Mouse (Mus musculus): ENCODE data around the gene Tmprss13.

Tmprss13 gene

DNA sequence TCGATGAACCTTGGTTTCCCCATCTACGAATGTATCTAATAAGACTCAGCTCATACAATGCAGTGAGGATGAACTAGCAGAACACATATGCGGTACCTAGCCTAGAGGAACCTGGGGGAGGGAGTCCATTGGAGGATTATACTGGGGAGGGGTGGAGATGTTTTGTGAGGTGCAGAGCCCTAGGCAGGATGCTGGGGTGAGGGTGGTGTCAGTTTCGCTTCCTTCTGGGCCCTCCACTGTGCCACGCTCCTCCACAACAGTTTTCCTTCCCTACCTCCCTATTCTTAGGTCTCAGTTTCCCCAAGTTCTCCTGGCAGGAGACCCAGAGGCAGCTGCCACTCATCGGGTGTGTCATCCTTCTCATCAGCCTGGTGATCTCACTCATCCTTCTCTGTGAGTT lies 10.7 kb downstream of the Tmprss13 start:
- peak; percentile 20 for DNase-seq (ENCODE audit: low read depth, low spot score)

DNA sequence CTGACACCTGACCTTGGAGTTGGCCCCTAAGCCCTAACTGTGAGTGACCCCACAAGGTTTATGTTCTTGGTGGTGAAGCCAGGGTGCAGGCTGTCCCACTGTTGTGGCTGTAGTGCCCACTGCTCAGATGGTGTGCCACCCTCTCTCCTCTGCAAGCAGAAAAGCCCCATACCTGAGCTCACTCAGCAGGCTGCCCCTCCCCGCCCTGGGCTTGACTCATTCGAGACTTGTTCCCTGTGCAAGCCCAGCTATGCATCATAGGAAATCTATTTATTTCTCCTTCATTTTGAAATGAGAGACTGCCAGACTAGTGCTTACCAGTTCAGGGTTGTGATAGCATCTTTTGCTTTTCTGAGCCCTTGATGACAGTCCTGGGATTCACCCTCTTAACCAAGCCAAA lies 18.5 kb downstream of the Tmprss13 start:
- DNase-seq (ENCODE audit: low read depth, low spot score), result no peak

DNA sequence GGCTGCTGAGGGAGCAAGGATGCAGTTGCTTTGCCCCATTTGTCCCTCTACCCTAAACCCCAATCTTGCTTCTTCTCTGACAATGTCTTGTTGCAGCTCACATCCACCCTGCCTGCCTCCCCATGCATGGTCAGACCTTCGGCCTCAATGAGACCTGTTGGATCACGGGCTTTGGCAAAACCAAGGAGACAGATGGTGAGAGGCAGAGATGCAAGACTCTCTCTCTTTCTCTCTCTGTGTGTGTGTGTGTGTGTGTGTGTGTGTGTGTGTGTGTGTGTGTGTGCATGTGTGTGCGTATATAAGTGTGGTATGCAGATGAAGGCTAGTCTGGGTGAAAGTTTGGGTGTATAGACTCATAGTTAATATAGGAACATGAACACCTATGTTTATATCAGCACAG lies 24.2 kb downstream of the Tmprss13 start:
- no peak for DNase-seq (ENCODE audit: low read depth, low spot score)

DNA sequence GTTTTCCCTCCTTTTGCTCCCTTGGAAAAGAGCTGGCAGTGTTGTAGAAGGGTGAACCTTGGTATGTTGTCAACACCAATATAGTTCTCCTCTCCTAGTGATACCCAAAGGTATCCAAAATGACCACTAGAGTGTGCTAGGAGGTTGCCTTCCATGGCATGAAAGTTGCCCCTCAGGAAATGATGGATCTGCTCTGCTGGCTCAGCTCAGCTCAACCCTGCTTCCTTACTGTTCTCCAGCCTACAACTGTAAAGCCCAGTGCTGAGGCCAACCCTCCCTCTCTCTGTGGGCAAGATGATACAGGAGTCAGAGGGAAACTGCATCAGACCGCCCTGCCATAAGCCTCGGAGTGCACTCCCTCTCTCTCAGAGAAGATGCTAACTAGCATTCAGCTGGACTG lies 26.6 kb downstream of the Tmprss13 start:
- no peak for DNase-seq (ENCODE audit: low read depth, low spot score)

DNA sequence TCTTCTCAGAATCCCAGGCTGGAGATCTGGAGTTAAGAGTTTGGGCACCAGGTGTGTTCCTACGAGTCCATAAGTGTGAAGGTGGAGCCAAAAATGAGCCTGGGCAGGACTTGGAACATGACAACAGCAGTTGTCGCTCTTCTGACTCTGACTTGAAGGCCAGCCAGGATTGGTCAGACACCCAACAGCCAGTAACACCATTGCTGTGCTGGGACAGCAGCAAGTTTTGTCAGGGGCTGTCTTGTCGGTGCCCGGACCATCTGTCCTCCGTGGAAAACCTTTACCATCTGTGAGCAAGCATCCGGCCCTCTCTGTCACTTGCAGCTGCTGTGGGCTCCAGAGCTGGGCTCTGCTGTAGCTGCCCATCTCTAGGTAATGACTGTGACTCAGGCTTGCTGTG lies 27.4 kb downstream of the Tmprss13 start:
- no peak for DNase-seq (ENCODE audit: low read depth, low spot score)

DNA sequence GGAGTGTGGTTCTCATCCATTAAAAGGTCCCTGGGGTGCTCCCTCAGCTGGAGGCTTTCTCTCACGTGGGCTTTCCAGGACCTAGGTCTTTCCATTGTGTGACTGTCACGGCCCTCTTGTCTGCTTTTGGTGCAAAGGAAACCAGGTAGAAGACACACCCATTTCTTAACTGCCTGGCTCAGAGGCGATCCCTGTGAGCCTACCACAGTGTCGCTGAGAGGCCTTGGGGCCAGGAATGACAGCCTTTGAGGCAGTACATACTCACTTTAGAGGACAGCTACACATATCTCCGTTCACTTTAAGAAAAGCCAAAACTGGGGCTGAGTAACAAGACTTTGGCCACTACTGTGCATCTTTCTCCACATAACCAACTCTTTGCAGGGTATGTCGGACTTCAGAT lies 29.7 kb downstream of the Tmprss13 start:
- no peak for DNase-seq (ENCODE audit: low read depth, low spot score)

DNA sequence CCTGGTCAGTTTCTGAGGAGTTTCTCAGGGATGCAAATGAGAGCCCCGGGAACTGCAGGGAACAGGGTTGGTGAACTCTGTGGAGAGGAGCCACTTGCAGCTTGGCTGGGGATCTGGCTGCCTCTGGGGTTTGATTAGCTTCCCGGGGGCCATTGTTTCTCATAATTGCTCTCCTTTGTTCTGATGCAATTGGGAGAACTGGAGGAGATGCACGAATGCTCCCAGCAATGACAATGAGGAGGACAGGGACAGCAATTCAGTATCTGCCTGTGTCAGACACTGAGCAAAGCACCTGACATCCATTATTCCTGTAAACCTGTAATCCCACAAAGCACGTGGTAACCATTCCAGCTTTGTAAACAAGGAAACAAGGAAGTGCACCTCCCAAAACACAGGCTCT lies 30.3 kb downstream of the Tmprss13 start:
- no peak for DNase-seq (ENCODE audit: low read depth, low spot score)

DNA sequence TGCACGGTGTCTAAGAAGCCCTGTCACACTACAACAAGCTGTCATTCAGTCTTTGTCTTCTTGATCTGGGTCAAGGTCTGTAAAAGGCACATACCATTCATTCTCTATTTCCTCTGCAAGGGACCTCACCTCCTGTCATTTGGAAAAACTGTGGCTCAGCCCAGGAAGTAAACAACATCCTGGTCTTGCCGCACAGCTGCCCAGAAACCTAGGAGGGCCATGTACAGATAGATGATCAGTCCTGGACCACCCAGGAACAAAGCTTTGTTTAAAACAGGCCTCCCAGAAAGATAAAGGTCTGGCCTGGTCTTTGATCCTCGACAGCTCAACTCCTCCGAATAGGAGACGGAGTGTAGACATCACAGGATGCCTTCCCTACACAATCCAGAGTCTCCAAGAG lies 31.0 kb downstream of the Tmprss13 start:
- no peak for DNase-seq (ENCODE audit: low read depth, low spot score)

DNA sequence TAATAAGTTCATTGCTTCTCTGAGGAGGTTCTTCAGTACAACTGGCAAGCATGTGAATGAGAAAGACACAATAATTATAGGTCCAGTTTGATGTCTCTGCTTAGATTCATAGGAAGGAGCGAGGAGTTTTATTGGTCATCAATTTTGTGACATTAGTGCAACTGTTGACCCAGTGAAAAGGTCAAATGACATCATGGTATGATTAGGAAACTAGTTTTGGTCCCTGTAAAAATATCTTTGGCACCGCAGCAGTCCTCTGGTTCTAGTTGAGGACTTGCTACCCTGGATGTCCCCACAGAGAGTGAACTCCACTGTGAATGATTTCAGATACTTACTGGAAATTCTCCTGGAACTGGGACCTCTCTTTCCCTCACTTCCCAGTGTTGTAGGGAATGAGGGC lies 36.3 kb downstream of the Tmprss13 start:
- DNase-seq (ENCODE audit: low read depth, low spot score), result no peak

DNA sequence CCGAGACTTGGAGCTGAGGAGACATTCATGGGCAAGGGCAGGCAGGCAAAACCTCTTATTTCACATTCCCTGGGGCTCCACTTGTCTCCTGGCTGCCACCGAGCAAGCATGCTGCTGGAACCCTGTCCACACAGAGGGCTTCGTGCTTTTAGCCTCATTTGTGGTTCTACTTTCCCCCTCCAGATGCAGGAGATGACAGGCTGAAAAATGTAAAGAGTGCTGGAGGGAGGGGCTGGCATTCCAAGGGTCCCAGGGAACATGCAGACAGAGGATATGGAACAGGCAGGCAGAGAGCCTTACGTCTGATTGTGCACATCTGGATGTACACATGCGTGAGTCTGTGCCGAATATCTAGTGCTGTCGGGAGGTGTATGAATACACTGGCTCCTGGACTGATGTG lies 39.5 kb downstream of the Tmprss13 start:
- no peak for DNase-seq (ENCODE audit: low read depth, low spot score)

DNA sequence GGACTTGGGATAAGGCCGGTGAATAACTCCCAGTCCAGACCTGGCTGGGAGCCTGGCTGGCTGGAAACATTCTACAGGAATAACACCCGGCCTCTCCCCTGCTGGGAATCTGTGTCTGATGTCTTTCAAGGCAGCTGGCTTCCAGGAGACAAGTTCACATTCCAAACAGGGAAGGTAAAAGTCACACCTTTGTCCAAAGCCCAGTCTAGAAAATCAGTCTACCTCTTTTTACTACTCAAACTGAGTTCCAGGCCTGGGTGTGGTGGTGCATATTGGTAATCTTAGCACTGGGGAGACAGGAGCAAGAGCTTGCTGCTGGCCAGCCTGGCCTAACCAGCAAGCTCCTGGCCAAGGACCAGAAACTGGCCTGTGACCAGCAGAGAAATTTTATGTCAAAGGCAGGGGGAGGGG lies 43.2 kb downstream of the Tmprss13 start:
- DNase-seq (ENCODE audit: low read depth, low spot score), result no peak

DNA sequence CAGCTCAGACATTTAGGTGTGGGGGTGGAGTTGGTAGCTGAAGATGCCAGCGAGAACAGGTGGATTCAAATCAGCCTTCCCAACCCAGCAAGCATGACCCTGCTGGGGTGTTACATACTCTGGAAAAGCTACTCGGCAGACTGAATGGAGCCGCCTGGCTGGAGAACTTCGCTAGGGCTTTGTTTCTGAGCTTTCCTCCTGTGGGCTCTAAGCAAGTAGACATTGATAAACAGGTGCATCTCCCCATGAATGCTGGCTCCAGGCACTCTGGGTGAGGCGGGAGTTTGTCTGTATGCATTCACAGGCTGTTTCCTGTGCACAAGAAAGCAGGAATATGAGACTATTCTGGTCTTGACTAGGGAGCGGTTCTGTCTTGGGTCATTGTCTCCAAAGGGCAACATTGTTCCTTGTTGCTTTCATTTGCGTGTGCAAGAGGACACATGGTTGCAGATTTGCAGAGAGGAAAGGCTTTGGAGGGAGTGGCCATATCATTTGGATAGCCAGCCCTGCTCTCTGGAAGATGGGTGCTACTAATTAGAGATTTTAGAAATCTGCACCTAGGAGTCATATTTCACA lies 44.8 kb downstream of the Tmprss13 start:
- DNase-seq (ENCODE audit: low read depth, low spot score), result no peak

DNA sequence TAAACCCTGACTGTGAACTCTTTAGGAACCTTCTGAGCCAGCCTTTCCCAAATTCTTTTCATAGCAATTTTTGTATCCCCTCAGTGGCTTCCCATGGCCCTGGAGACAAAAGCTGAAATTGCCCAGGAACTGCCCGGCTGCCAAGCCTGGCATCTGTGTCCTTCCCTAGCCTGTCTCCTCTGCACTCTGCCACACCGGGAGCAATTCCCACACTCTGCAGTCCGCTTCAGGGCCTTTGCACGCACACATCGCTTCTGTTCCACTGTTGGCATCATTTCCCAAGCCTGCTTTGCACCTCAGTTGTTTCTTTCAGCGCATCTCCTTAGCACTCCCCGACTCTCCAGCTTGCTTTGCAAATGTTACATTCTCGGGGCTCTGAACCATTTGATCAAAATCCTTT lies 48.8 kb downstream of the Tmprss13 start:
- DNase-seq (ENCODE audit: low read depth, low spot score), result no peak

DNA sequence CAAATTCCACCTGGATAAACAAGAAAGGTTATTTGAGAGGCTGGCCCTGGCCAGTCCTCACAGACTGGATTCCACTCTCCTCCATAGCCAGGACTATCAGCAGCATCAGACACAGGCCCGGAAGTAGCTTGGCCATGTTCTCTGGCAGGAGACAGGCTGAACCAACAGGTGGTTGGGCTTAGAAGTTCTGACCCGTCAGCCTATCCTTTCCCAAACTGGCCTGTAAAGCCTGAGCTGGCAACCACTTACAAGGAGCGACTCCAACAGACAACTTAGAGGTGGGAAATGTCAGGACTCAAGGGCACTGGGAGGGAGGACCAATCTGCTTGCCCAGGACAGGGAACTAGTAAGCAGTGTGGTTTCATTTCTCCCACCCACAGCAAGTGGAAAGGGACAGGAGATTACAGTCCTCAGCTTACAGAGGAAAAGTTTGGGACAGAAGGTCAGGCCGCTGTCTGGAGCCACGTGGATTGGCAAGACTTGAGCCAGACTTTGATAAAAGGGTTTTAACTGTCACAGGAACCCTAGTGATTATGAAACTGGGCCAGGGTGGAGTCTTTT lies 49.5 kb downstream of the Tmprss13 start:
- no peak for DNase-seq (ENCODE audit: low read depth, low spot score)

DNA sequence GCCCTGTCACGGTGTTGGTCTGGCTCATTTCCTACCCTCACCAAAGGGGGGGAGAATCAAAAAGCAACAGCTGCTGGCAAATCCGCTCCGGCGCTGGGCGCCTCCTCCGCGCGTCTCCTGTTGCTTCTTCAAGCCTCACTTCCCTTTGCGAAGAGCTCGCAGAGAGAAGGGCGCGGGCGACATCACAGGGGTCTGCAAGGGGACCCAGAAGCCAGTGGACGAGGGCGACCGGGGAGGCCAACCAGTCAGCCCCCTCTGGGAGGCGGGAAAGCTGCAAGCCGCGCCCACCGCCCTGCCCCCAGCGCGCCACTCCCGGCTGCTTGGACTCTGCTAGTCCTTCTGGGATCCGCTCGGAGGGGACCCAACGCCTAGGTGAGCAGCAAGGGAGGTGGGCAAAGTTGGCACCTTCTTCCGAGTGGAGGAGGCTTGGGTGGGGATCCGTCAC lies 51.2 kb downstream of the Tmprss13 start, which contains the start of gene Fxyd6:
Gene Fxyd6 (plus strand): TSS at position 69 of the 445 bp plus-strand sequence.
- peak; percentile 14 for DNase-seq (ENCODE audit: low read depth, low spot score)

DNA sequence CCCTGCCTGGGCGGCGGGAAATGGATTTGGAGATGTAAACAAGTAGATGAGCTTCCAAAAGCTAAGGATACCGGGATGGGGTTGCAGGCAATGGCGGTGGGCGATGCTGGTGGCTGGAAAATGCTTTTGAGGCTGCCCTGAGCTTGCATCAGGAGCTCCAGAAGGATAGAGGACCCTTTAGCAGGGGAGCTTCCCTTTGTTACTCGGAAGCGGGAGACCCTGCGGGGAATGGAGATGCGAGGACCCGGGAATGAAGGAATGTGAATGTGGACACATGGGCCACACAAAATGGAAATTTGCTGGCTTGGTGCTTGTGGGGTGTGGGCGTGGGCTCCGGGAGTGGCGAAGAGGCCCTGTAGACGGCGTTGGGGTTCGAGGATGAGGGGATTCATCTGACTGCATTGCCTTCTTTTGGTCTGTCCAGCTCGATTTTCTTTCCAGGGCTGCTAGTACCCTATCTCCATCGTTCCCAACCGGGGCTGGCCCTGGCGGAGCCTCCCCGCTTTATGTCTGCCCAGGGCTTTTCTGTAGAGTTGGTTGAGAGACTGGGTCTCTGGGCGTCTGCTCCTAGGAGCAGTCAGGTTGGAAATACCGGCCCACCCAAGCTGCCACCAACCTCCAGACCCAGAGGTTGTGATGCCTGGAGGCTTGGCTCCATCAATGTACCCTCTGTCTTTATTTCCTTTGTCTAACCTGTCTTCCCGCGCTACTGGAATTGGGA lies 51.9 kb downstream of the Tmprss13 start:
- DNase-seq (ENCODE audit: low read depth, low spot score), result no peak

DNA sequence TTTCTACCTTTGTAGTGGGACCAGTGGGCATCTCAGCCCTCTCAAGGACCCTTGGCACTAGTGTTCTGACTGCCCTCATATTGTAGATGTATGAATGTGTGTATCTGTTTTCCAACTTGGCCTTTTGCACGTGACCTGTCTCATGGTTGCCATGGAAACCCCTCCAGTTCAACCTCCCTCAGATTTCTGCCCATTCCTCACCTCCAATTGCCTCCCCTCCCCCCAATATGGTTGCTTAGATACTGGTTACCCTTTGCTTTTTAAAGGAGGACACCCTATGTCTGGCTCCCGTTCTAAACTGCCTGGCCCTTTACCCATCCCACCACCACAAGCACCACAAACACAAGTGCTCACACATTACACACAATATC lies 52.4 kb downstream of the Tmprss13 start:
- DNase-seq (ENCODE audit: low read depth, low spot score), result no peak

DNA sequence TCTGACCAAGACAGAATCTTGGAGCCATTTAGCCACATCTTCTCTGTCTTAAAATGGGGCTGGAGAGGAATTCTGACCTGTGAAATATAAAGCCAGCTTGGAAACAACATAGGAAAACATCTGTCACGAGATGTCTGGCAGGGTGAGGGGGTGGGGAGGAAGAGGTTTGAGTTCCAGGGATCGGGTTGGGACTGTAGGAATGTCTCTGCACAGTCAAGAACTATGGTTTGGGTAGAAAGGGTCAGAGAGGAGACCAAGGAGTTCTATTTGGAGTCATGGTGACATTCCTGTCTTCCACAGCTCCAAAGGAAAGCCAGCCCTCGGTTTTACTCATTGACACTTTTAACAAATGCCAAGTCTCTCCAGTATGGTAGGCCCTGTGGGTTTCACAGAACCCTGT lies 55.0 kb downstream of the Tmprss13 start:
- no peak for DNase-seq (ENCODE audit: low read depth, low spot score)

DNA sequence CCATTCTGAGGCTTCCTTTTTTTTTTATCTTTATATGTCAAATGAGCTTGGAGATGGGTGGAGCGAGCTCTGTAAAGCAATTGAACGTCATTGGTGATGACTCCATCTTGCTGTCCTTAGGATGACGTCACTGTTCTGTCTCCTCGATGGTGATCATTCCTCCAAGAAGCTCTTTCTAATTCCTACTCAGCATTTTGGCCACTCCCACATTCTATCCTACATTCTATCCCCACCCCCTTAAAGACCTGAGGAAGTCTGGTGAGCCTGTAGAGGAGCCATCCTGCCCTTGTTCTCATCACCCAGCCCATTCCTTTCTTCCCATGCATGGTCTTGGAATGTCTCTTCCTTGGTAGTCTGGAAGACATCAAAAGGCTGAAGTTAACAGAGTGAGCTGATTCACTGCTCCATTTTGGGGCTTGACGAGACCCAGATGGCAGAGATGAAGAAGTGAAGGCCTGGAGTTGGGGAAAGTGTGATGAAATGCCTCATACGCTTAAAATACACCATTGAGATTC lies 56.1 kb downstream of the Tmprss13 start:
- DNase-seq (ENCODE audit: low read depth, low spot score), result no peak

DNA sequence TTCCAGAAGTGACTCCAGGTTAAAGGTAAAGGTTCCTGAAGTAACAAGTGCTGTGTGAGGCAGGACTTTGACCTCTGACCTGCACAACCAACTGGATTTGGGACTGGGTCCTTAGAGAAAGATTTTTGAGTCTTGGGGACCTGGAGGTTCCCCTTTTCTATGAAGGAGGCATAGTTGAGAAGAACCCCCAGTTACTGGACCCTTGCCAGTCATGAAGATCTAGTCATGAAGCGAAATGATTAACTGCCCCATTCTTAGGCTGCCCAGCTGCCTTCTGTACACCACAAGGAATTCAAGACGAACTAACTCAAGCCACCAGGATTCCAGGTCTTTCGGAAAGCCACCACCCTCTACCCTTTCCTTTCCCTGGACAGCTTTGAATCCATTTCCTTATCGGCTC lies 57.5 kb downstream of the Tmprss13 start:
- DNase-seq (ENCODE audit: low read depth, low spot score), result no peak

DNA sequence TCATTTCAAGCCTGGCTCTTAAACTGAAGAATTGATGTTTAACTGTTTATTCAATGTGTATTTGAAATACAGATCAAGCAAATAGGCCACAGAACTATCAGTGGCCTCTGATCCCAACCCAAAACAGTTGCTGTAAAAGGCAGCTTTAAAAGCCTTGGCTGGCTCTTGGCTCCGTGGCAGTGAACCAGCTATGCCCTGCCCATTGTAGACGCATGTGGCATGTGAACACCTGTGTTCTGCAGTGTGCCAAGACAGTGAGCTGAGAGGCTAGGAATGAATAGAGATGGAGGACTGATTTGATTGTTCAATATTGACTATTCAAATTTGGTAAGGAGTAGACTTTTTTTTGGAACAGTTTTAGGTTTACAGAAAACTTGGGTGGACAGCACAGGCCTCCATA lies 58.0 kb downstream of the Tmprss13 start:
- no peak for DNase-seq (ENCODE audit: low read depth, low spot score)

DNA sequence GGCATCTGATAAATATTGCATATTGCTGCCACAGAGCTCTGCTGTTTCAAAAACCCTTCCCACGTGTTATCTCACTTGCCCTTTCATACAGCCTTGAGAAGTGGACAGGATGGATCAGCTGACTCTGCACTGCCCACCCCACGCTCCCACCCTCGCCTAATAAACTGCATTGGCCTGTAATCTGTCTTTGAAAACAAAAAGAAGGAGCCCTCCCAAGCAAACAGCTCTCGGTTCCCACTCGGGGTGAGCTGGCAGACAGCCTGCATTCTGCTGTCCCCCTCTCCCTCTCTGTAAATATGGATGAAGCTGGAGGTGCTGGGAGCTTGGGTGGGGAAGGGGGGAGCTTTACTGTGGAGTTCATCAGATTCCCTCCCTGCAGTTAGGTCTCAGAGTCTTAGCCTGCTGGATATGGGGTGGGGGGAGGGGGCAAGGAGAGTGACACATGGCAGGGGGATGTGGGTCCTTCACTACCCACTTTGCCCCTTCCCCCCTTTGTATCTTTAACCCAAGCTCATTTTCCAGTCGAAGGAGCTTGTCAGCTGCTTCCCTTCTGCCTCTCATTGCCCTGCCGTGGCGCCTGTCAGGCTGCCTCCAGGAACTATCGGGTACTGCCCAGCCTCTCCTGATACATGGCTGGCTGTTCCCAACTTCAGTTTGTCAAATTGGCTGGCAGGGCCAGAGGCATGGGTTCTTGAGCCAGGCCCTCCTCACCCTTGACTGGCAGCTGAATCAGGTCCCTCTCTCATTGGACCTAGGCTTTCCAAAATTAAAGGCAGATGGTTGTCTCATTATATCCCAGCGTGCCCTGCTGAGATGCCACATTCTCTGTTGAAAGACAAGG lies 61.7 kb downstream of the Tmprss13 start:
- DNase-seq (ENCODE audit: low read depth, low spot score), result no peak
